Mouse (Mus musculus) lung, postnatal 25 days (tissue): ENCODE measurements around the gene Psmb6.
"Not testable (repeated sequence)": the region's sequence is repeated elsewhere in the genome, so short reads cannot be mapped to it uniquely, and the experiment has no call there.

Source experiments
- DNase-seq: peaks from one replicate; pipeline ENCODE4 v3.0.0; 2022; ENCODE audit warnings: low spot score

The Psmb6 gene

GRCm38 (mm10) chr11:70523306-70523989, 1.7 kb upstream of the Psmb6 start:
- not testable (repeated sequence) for DNase-seq

- no peak for DNase-seq
These were observed 385 bp upstream of the Psmb6 start for GRCm38 (mm10) chr11:70524782-70525181.

- no peak for DNase-seq
These were observed 559 bp downstream of the Psmb6 start for GRCm38 (mm10) chr11:70525726-70526125.

- DNase-seq: no peak
These were observed 1.0 kb downstream of the Psmb6 start for GRCm38 (mm10) chr11:70526211-70526610.

- DNase-seq: no peak
These were observed 3.4 kb downstream of the Psmb6 start for GRCm38 (mm10) chr11:70528610-70529009.

- DNase-seq: not testable (repeated sequence)
These were observed 5.9 kb downstream of the Psmb6 start for GRCm38 (mm10) chr11:70531065-70531464.

GRCm38 (mm10) chr11:70532839-70533238, 7.7 kb downstream of the Psmb6 start, which contains the start of gene Gm40193:
Gene Gm40193, minus strand, starts transcription at chr11:70532939.
- no peak for DNase-seq

- DNase-seq: no peak
These were observed 14.3 kb downstream of the Psmb6 start for GRCm38 (mm10) chr11:70539423-70539822.

- peak; percentile 92 for DNase-seq
These were observed 14.9 kb downstream of the Psmb6 start, which contains the start of gene Pld2 for GRCm38 (mm10) chr11:70539877-70540587. Gene Pld2, plus strand, starts transcription at chr11:70540064.

- no peak for DNase-seq
These were observed 15.8 kb downstream of the Psmb6 start for GRCm38 (mm10) chr11:70540928-70541327.

GRCm38 (mm10) chr11:70541415-70541814, 16.2 kb downstream of the Psmb6 start:
- no peak for DNase-seq

- no peak for DNase-seq
These were observed 19.3 kb downstream of the Psmb6 start for GRCm38 (mm10) chr11:70544496-70544895.

GRCm38 (mm10) chr11:70551526-70551925, 26.4 kb downstream of the Psmb6 start:
- no peak for DNase-seq

- DNase-seq: no peak
These were observed 28.8 kb downstream of the Psmb6 start for GRCm38 (mm10) chr11:70553940-70554339.

- no peak for DNase-seq
These were observed 32.4 kb downstream of the Psmb6 start for GRCm38 (mm10) chr11:70557545-70557944.

- DNase-seq: no peak
These were observed 36.7 kb downstream of the Psmb6 start for GRCm38 (mm10) chr11:70561937-70562286.

GRCm38 (mm10) chr11:70562287-70562994, 37.3 kb downstream of the Psmb6 start, which contains the start of gene Mink1:
Gene Mink1, plus strand, starts transcription at chr11:70562881.
- DNase-seq: peak; percentile 89

GRCm38 (mm10) chr11:70562995-70563469, 37.9 kb downstream of the Psmb6 start:
- DNase-seq: no peak

- DNase-seq: peak; percentile 69
These were observed 38.5 kb downstream of the Psmb6 start for GRCm38 (mm10) chr11:70563470-70564275.

- no peak for DNase-seq
These were observed 39.2 kb downstream of the Psmb6 start for GRCm38 (mm10) chr11:70564276-70564873.

GRCm38 (mm10) chr11:70566586-70566985, 41.4 kb downstream of the Psmb6 start:
- no peak for DNase-seq
